Mouse (Mus musculus) ES-E14 (cell line): ENCODE measurements around the gene Grik5. TPM values are rescaled to one million over a fixed set of nuclear protein-coding genes. Genes with fewer than 3 reads are reported as not detected.

Experiments used
- DNase-seq: peaks from one replicate; pipeline ENCODE4 v3.0.0-alpha.2; 2013; ENCODE audit warnings: low read depth, low spot score
- H3K27ac ChIP-seq: 2 replicates; pipeline ENCODE4 v1.5.1; 2012; ENCODE audit warnings: low read depth, mild to moderate bottlenecking, low read length, moderate library complexity, mixed read lengths; ENCODE audit not compliant: poor library complexity, insufficient read depth, severe bottlenecking
- H3K36me3 ChIP-seq: 2 replicates; pipeline ENCODE4 v1.6.1; 2012; ENCODE audit warnings: mild to moderate bottlenecking, low read length, moderate library complexity, mixed read lengths; ENCODE audit not compliant: control insufficient read depth, poor library complexity, insufficient read depth, severe bottlenecking
- H3K4me1 ChIP-seq, 2 experiments: fragments of 150-350 bp in 1 of 2; sonication (generic) in 1 of 2; 2 replicates each; pipeline ENCODE4 v1.6.1; 2012; ENCODE audit warnings: low read length in 2 of 2, mild to moderate bottlenecking in 1 of 2, mixed read lengths in 1 of 2; ENCODE audit not compliant: control insufficient read depth in 2 of 2, insufficient read depth in 2 of 2, poor library complexity in 1 of 2
- H3K4me3 ChIP-seq, 2 experiments: fragments of 150-350 bp in 1 of 2; sonication (generic) in 1 of 2; 2 replicates each; pipeline ENCODE4 v1.5.1; 2012; ENCODE audit warnings: low read length in 2 of 2, low read depth in 1 of 2, mild to moderate bottlenecking in 1 of 2, mixed read lengths in 1 of 2; ENCODE audit not compliant: insufficient read depth in 1 of 2, poor library complexity in 1 of 2, severe bottlenecking in 1 of 2
- H3K9ac ChIP-seq: 2 replicates; pipeline ENCODE4 v1.6.1; 2012; ENCODE audit warnings: low read depth, mild to moderate bottlenecking, low read length, mixed read lengths; ENCODE audit not compliant: poor library complexity, insufficient read depth, severe bottlenecking
- H3K9me3 ChIP-seq: fragments of 150-350 bp; sonication (generic); 2 replicates; pipeline ENCODE4 v1.6.1; 2012; ENCODE audit warnings: low read depth, mild to moderate bottlenecking, low read length; ENCODE audit not compliant: control insufficient read depth, insufficient read depth
- CHD2 ChIP-seq: IDR thresholded peaks from 2 replicates; pipeline ENCODE4 v1.6.1; 2014; ENCODE audit warnings: mild to moderate bottlenecking, low read depth, low read length, inconsistent platforms
- HCFC1 ChIP-seq: IDR thresholded peaks from 2 replicates; pipeline ENCODE4 v1.6.1; 2012; ENCODE audit warnings: low read length, inconsistent platforms, borderline replicate concordance; ENCODE audit not compliant: insufficient read depth
- MAFK ChIP-seq: IDR thresholded peaks from 2 replicates; pipeline ENCODE4 v1.6.1; 2014; ENCODE audit warnings: mild to moderate bottlenecking, low read depth, low read length, inconsistent platforms; ENCODE audit not compliant: insufficient read depth
- ZC3H11A ChIP-seq: IDR thresholded peaks from 2 replicates; pipeline ENCODE4 v1.6.1; 2012; ENCODE audit warnings: low read depth, mild to moderate bottlenecking, inconsistent platforms, low read length, borderline replicate concordance
- ZNF384 ChIP-seq: IDR thresholded peaks from 2 replicates; pipeline ENCODE4 v1.6.1; 2012; ENCODE audit warnings: low read depth, low read length, inconsistent platforms
- in situ Hi-C, 2 experiments: fragments of 600-800 bp; cut with MboI; formaldehyde crosslinking; loops; one replicate each; pipeline ENCODE4 v1.15.1; 2025; ENCODE audit warnings: low sequenced_read_pairs in 2 of 2, inconsistent platforms in 1 of 2; ENCODE audit not compliant: unreplicated experiment in 2 of 2
- total RNA-seq: library from RNA; depleted of rRNA; stranded (reverse); fragments of 300-350 nt; gene quantifications from 2 replicates; pipeline ENCODE4 v1.2.3, GENCODE M21; 2012

The Grik5 gene
- total RNA-seq, 1 experiment = 10.0 TPM

- H3K9ac ChIP-seq = no peak overlapping the region
- no peak overlapping the region for H3K27ac ChIP-seq
- TF ChIP-seq ZC3H11A = no peak
- no peak for TF ChIP-seq ZNF384
- TF ChIP-seq HCFC1 = no peak
- TF ChIP-seq CHD2 = no peak
- no peak for TF ChIP-seq MAFK
- DNase-seq = no peak
- H3K4me3 ChIP-seq = no peak overlapping the region
- H3K4me1 ChIP-seq = peaks cover 3 to 7% of the 10 kb centered on the region in 2 experiments; a peak in 2 of 4 replicates
- no peaks in the 10 kb centered on the region for H3K36me3 ChIP-seq
- H3K9me3 ChIP-seq = no peaks in the 10 kb centered on the region
- in situ Hi-C loops = no loop called here
Observed at GRCm38 (mm10) chr7:25112178-25112955, 40.2 kb upstream of the Grik5 start.

DNA sequence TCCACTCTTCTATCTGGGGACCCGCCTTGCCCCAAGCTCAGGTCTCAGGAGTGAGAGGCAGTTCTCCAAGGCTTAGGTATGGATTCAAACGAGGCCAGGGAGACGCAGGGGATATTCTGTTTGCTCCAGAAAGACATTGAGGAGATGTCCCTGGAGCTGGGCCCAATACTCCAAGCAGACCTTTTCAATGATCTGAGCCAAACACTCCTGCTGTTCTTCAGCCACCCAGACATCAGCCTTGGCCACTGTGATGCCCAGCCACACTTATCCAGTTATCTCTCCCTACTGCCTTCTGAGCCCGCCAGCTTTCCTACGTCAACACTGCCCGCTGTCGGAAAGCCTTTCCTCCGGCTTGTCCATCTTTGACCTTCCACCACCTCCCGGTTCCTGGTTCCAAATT lies 38.2 kb upstream of the Grik5 start:
- Histone ChIP-seq H3K36me3 (no peaks in the 10 kb centered on the region), H3K9me3 (no peaks in the 10 kb centered on the region), H3K9ac (no peak overlapping the region), H3K27ac (no peak overlapping the region), H3K4me3 (peak overlapping the region in 1 of 2 experiments; percentile 26; a peak in 3 of 4 replicates), H3K4me1 (peaks cover 3 to 15% of the 10 kb centered on the region in 2 experiments; a peak in 3 of 4 replicates)
- no peak for DNase-seq
- TF ChIP-seq CHD2 (no peak), ZNF384 (no peak), HCFC1 (no peak), ZC3H11A (no peak), MAFK (no peak)
- in situ Hi-C loops = no loop called here

GRCm38 (mm10) chr7:25109355-25109754 lies 37.2 kb upstream of the Grik5 start:
- Histone ChIP-seq H3K4me1 (peaks cover 3 to 15% of the 10 kb centered on the region in 2 experiments; a peak in 3 of 4 replicates), H3K36me3 (no peaks in the 10 kb centered on the region), H3K27ac (no peak overlapping the region), H3K4me3 (peak overlapping the region in 1 of 2 experiments; percentile 28; a peak in 1 of 4 replicates), H3K9ac (no peak overlapping the region; the same call in 1 of the 2 replicates), H3K9me3 (no peaks in the 10 kb centered on the region)
- in situ Hi-C loops = no loop called here
- no peak for DNase-seq
- TF ChIP-seq MAFK (no peak), ZC3H11A (no peak)

GRCm38 (mm10) chr7:25106790-25107502 lies 34.8 kb upstream of the Grik5 start:
- Histone ChIP-seq H3K27ac (no peak overlapping the region), H3K4me1 (peaks cover 3 to 15% of the 10 kb centered on the region in 2 experiments; a peak in 3 of 4 replicates), H3K9me3 (no peaks in the 10 kb centered on the region), H3K4me3 (no peak overlapping the region), H3K36me3 (no peaks in the 10 kb centered on the region), H3K9ac (no peak overlapping the region)
- in situ Hi-C loops = no loop called here
- DNase-seq = no peak
- TF ChIP-seq HCFC1 = no peak
- TF ChIP-seq CHD2 = no peak
- no peak for TF ChIP-seq ZC3H11A
- no peak for TF ChIP-seq MAFK
- TF ChIP-seq ZNF384 = no peak
